ENCODE assay signal across 13 mouse cellular contexts in the genomic region with DNA sequence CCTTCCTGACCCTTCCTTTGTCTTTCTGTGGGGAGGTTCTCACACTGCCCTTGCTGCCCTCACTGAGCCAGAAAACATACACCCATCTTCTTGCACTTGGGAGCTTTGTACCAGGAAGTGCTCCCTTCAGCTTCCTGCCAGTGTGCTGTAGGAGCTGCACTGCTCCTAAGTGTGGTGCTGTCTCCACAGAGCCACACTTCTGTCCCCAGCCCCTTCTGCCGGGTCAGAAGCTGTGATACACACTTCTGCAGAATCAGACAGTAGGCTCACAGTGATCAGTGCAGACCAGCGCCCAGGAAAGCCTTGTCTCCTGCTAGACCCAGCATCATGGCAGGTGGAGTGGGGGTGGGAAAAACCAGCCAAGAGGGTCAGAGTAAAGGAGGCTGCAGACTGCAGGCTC. TPM values are rescaled to one million over a fixed set of nuclear protein-coding genes. Genes with fewer than 3 reads are reported as not detected.
"Had no signal": no experiment of that assay in that cellular context is flagged by ENCODE, and none has a peak within 500 bp of the region (broad histone marks: within the 10 kb centered on the region; RNA-seq: fewer than 3 reads in every experiment).

No protein-coding gene starts in this region.

- H3K9ac ChIP-seq: limb, embryonic 13.5 days; lung, embryonic 14.5 days; neural tube, embryonic 13.5 days had no signal

- H3K27me3 ChIP-seq: neural tube, embryonic 13.5 days had no signal

- H3K4me3 ChIP-seq: left cerebral cortex, adult 2 months; limb, embryonic 13.5 days; midbrain, embryonic 10.5 days; neural tube, embryonic 13.5 days had no signal

- H3K9me3 ChIP-seq: midbrain, embryonic 10.5 days; neural tube, embryonic 13.5 days had no signal

- H3K4me2 ChIP-seq: limb, embryonic 13.5 days; liver, embryonic 11.5 days; lung, embryonic 14.5 days; neural tube, embryonic 13.5 days had no signal

- ATAC-seq: midbrain, embryonic 16.5 days had no signal

- DNase-seq: kidney, adult 18-20 months; lung, embryonic 14.5 days; lung, postnatal 10 days; right cerebral cortex, postnatal 14 days; thymus, adult 18-20 months; thymus, postnatal 14 days had no signal

- H3K27ac ChIP-seq: left cerebral cortex, adult 2 months; midbrain, embryonic 10.5 days; neural tube, embryonic 13.5 days had no signal

- H3K36me3 ChIP-seq: limb, embryonic 13.5 days; midbrain, embryonic 10.5 days; neural tube, embryonic 13.5 days had no signal

RNA-seq across cellular contexts. Expression of gene Gm49601, which starts 6.6 kb away (rescaled TPM):
- polyA plus RNA-seq: liver, embryonic 11.5 days had no signal

RNA-seq across cellular contexts. Expression of gene Tbx1, which starts 42.3 kb away (rescaled TPM):
- total RNA-seq: megakaryocyte, adult 5-6 weeks had no signal
